Mouse (Mus musculus) heart, postnatal 0 days (tissue): ENCODE results near the gene Smim15.

Experiments used
- CTCF ChIP-seq: IDR thresholded peaks from 2 replicates; pipeline ENCODE4 v1.5.1; 2016; ENCODE audit warnings: antibody characterized with exemption, control low read depth, low read depth
- EP300 ChIP-seq: IDR thresholded peaks from 2 replicates; pipeline ENCODE4 v1.6.1; 2016; ENCODE audit warnings: antibody characterized with exemption, low read depth

GRCm38 (mm10) chr13:108039902-108040301 is 4.3 kb upstream of the Smim15 start:
- no peak for TF ChIP-seq CTCF
- TF ChIP-seq EP300, result no peak
